Comparison of ENCODE assay signal across 25 mouse cellular contexts in genomic region chr1:167789448-167789847, GRCm38 (mm10).
A peak's percentile ranks its signal among the peaks of the same experiment; 100 is the strongest.
DNase-seq lines count a peak whose midpoint lies in the region; ATAC-seq and TF ChIP-seq lines count a peak whose summit lies in the region.
"Had no signal": no experiment of that assay in that cellular context is flagged by ENCODE, and none has a peak within 500 bp of the region (broad histone marks: within the 10 kb centered on the region; RNA-seq: fewer than 3 reads in every experiment).

No protein-coding gene starts in this region.

- TF ChIP-seq CTCF in cerebellum, adult 2 months (IDR thresholded peaks at IDR 0.05; ENCODE audit: borderline replicate concordance, insufficient read depth, low read depth, low read length) = no peak

- no peak for TF ChIP-seq POLR2A in cerebellum, adult 2 months (IDR thresholded peaks at IDR 0.05; ENCODE audit: borderline replicate concordance, insufficient read depth, low read length)

- no peak overlapping the region for H3K27ac ChIP-seq in forebrain, embryonic 13.5 days
- no peak overlapping the region for H3K27ac ChIP-seq in forebrain, embryonic 16.5 days (ENCODE audit: low read length)
- H3K27ac ChIP-seq in lung, embryonic 16.5 days (ENCODE audit: low read length) = no peak overlapping the region
- H3K27ac ChIP-seq in forebrain, embryonic 15.5 days (replicated peaks) = no peak overlapping the region
- H3K27ac ChIP-seq in limb, embryonic 15.5 days = no peak overlapping the region
- H3K27ac ChIP-seq in cerebellum, adult 2 months (ENCODE audit: insufficient read depth, low read length) = no peak overlapping the region
- H3K27ac ChIP-seq: embryonic facial prominence, embryonic 12.5 days; heart, embryonic 13.5 days; layer of hippocampus, adult 2 months; left cerebral cortex, adult 2 months had no signal

- peaks cover 4% of the 10 kb centered on the region; the same call in 1 of the 2 replicates for H3K4me1 ChIP-seq in forebrain, embryonic 13.5 days
- H3K4me1 ChIP-seq in forebrain, embryonic 16.5 days (replicated peaks; ENCODE audit: control insufficient read depth, insufficient read depth, low read length) = peaks cover 5% of the 10 kb centered on the region; the same call in 1 of the 2 replicates
- peaks cover 10% of the 10 kb centered on the region; the same call in 1 of the 2 replicates for H3K4me1 ChIP-seq in lung, embryonic 16.5 days (replicated peaks; ENCODE audit: control insufficient read depth, insufficient read depth, low read length)
- H3K4me1 ChIP-seq in forebrain, embryonic 15.5 days = no peaks in the 10 kb centered on the region
- H3K4me1 ChIP-seq in limb, embryonic 15.5 days = peaks cover 13% of the 10 kb centered on the region
- H3K4me1 ChIP-seq in cerebellum, adult 2 months (ENCODE audit: control insufficient read depth, insufficient read depth, low read length) = no peaks in the 10 kb centered on the region
- H3K4me1 ChIP-seq: embryonic facial prominence, embryonic 12.5 days; megakaryocyte, embryonic 14.5 days had no signal

- peaks cover 3% of the 10 kb centered on the region; the same call in 1 of the 2 replicates for H3K27me3 ChIP-seq in forebrain, embryonic 13.5 days
- no peaks in the 10 kb centered on the region for H3K27me3 ChIP-seq in forebrain, embryonic 16.5 days (replicated peaks; ENCODE audit: control insufficient read depth, insufficient read depth, low read length)
- no peaks in the 10 kb centered on the region for H3K27me3 ChIP-seq in lung, embryonic 16.5 days (ENCODE audit: control insufficient read depth, insufficient read depth, low read depth, low read length)
- H3K27me3 ChIP-seq in forebrain, embryonic 15.5 days = no peaks in the 10 kb centered on the region
- peaks cover 15% of the 10 kb centered on the region; the same call in 1 of the 2 replicates for H3K27me3 ChIP-seq in limb, embryonic 15.5 days
- no peaks in the 10 kb centered on the region for H3K27me3 ChIP-seq in cerebellum, adult 2 months (ENCODE audit: control insufficient read depth, insufficient read depth, low read length)
- H3K27me3 ChIP-seq: embryonic facial prominence, embryonic 12.5 days; megakaryocyte, embryonic 14.5 days had no signal

- ATAC-seq in forebrain, embryonic 13.5 days = 0 out of 2 replicates have a peak, but pooled peaks have one; percentile 43
- ATAC-seq in forebrain, embryonic 16.5 days = no peak
- ATAC-seq in lung, embryonic 16.5 days (ENCODE audit: low read depth) = no peak
- 0 out of 2 replicates have a peak, but pooled peaks have one; percentile 55 for ATAC-seq in forebrain, embryonic 15.5 days (replicated peaks)
- peak; percentile 37; the same call in 1 of the 2 replicates for ATAC-seq in limb, embryonic 15.5 days (ENCODE audit: insufficient number of reproducible peaks, low FRiP score, low TSS enrichment, low read depth)
- ATAC-seq: hindbrain, embryonic 16.5 days had no signal

- no peak overlapping the region for H3K9ac ChIP-seq in forebrain, embryonic 13.5 days
- H3K9ac ChIP-seq in forebrain, embryonic 16.5 days (replicated peaks; ENCODE audit: low read depth, low read length) = no peak overlapping the region
- no peak overlapping the region for H3K9ac ChIP-seq in lung, embryonic 16.5 days (ENCODE audit: low read length)
- no peak overlapping the region for H3K9ac ChIP-seq in forebrain, embryonic 15.5 days (replicated peaks)
- H3K9ac ChIP-seq in limb, embryonic 15.5 days = no peak overlapping the region
- H3K9ac ChIP-seq: embryonic facial prominence, embryonic 12.5 days; heart, embryonic 13.5 days had no signal

- no peak overlapping the region for H3K4me2 ChIP-seq in forebrain, embryonic 13.5 days
- no peak overlapping the region for H3K4me2 ChIP-seq in forebrain, embryonic 16.5 days (ENCODE audit: low read length)
- H3K4me2 ChIP-seq in lung, embryonic 16.5 days (ENCODE audit: low read depth, low read length) = peak overlapping the region; percentile 10; the same call in 1 of the 2 replicates
- H3K4me2 ChIP-seq in forebrain, embryonic 15.5 days (replicated peaks) = no peak overlapping the region
- H3K4me2 ChIP-seq in limb, embryonic 15.5 days = 0 out of 2 replicates have a peak overlapping the region, but pooled peaks have one; percentile 12
- H3K4me2 ChIP-seq: embryonic facial prominence, embryonic 12.5 days; heart, embryonic 13.5 days had no signal

- no peaks in the 10 kb centered on the region for H3K9me3 ChIP-seq in forebrain, embryonic 13.5 days (replicated peaks)
- H3K9me3 ChIP-seq in forebrain, embryonic 16.5 days (ENCODE audit: control insufficient read depth, low read length) = no peaks in the 10 kb centered on the region
- no peaks in the 10 kb centered on the region for H3K9me3 ChIP-seq in lung, embryonic 16.5 days (ENCODE audit: control insufficient read depth, low read length)
- H3K9me3 ChIP-seq in forebrain, embryonic 15.5 days = no peaks in the 10 kb centered on the region
- H3K9me3 ChIP-seq in limb, embryonic 15.5 days = no peaks in the 10 kb centered on the region
- H3K9me3 ChIP-seq: embryonic facial prominence, embryonic 12.5 days; heart, embryonic 13.5 days had no signal

- H3K4me3 ChIP-seq in forebrain, embryonic 13.5 days = no peak overlapping the region
- no peak overlapping the region for H3K4me3 ChIP-seq in forebrain, embryonic 16.5 days (replicated peaks; ENCODE audit: low read length)
- H3K4me3 ChIP-seq in lung, embryonic 16.5 days (ENCODE audit: low read length) = no peak overlapping the region
- no peak overlapping the region for H3K4me3 ChIP-seq in forebrain, embryonic 15.5 days
- no peak overlapping the region for H3K4me3 ChIP-seq in limb, embryonic 15.5 days
- H3K4me3 ChIP-seq in cerebellum, adult 2 months (replicated peaks; ENCODE audit: insufficient read depth, low read depth, low read length) = no peak overlapping the region
- H3K4me3 ChIP-seq: embryonic facial prominence, embryonic 12.5 days; heart, embryonic 13.5 days; layer of hippocampus, adult 2 months; left cerebral cortex, adult 2 months; megakaryocyte, embryonic 14.5 days; myocyte had no signal

- 72% methylated on average over 8 of the region's 8 CpGs for WGBS in forebrain, embryonic 13.5 days
- 69% methylated on average over 8 of the region's 8 CpGs for WGBS in forebrain, embryonic 16.5 days
- WGBS in lung, embryonic 16.5 days = 42% methylated on average over 8 of the region's 8 CpGs
- WGBS in forebrain, embryonic 15.5 days = 65% methylated on average over 8 of the region's 8 CpGs
- 47% methylated on average over 8 of the region's 8 CpGs for WGBS in limb, embryonic 15.5 days
- 61% methylated on average over 8 of the region's 8 CpGs for WGBS in cerebellum, adult 2 months

- no peak for DNase-seq in lung, postnatal 14 days
- DNase-seq in layer of hippocampus, adult 9-11 months = no peak
- no peak for DNase-seq in cerebellum, adult 2 months
- DNase-seq: adrenal gland, adult 8-10 months; B cell, adult 2 months; cerebellum, adult 11-12 months; cerebellum, postnatal 36 days; heart, postnatal 4 days; kidney, adult 2 months; liver; lung, adult 18-20 months; right cerebral cortex, postnatal 14 days; thymus, postnatal 36 days had no signal

- H3K36me3 ChIP-seq in forebrain, embryonic 13.5 days (ENCODE audit: poor library complexity, severe bottlenecking) = no peaks in the 10 kb centered on the region
- no peaks in the 10 kb centered on the region for H3K36me3 ChIP-seq in forebrain, embryonic 16.5 days (ENCODE audit: control insufficient read depth, insufficient read depth)
- no peaks in the 10 kb centered on the region for H3K36me3 ChIP-seq in lung, embryonic 16.5 days (ENCODE audit: control insufficient read depth, insufficient read depth, low read length)
- no peaks in the 10 kb centered on the region for H3K36me3 ChIP-seq in forebrain, embryonic 15.5 days
- H3K36me3 ChIP-seq in limb, embryonic 15.5 days = no peaks in the 10 kb centered on the region
- H3K36me3 ChIP-seq: embryonic facial prominence, embryonic 12.5 days; heart, embryonic 13.5 days had no signal

Comparison
In these comparisons a context has a peak if more than half of its experiments do, and no peak if none do; other contexts are left out.
1. ATAC-seq: peak in forebrain, embryonic 13.5 days (single experiment), forebrain, embryonic 15.5 days (single experiment) and limb, embryonic 15.5 days (single experiment); none in forebrain, embryonic 16.5 days (single experiment) and lung, embryonic 16.5 days (single experiment).
2. H3K4me2 ChIP-seq: peak in lung, embryonic 16.5 days (single experiment) and limb, embryonic 15.5 days (single experiment); none in forebrain, embryonic 13.5 days (single experiment), forebrain, embryonic 16.5 days (single experiment) and forebrain, embryonic 15.5 days (single experiment).